Mouse (Mus musculus): ENCODE measurements around the gene Pdia5. TPM values are rescaled to one million over a fixed set of nuclear protein-coding genes. Genes with fewer than 3 reads are reported as not detected.

Pdia5 gene
- polyA plus RNA-seq (2021; fragmentation: Nextera tagmentation), result 0.53 and 0.58 TPM in 2 replicates
- long read RNA-seq, experiment 1, partial matches to known transcripts, result 1 of 2 reads
- long read RNA-seq, experiment 1, other reads (novel, unspliced or antisense), result 0 of 2 reads
- long read RNA-seq, experiment 2, transcript Pdia5-201 (17 exons, 1,809 nt), result major isoform, 5 of 12 reads
- long read RNA-seq, experiment 2, partial matches to known transcripts, result 1 of 12 reads
- long read RNA-seq, experiment 2, other reads (novel, unspliced or antisense), result 6 of 12 reads

GRCm38 (mm10) chr16:35490231-35491070 is at the start of gene Pdia5:
Gene Pdia5 (minus strand): TSS chr16:35490873.

GRCm38 (mm10) chr16:35363150-35364062 is 127.3 kb downstream of the Pdia5 start, which contains the start of gene Sec22a:
Gene Sec22a (minus strand): TSS chr16:35363918.

Small RNA genes within 50 kb of the gene (microRNA-seq; reads per million reads assigned to microRNA genes)
- not detected for gene Gm25548

Other genes starting within 250 kb of the Pdia5 start
- 18.6 and 18.7 TPM in 2 replicates for gene Sec22a, start 127.0 kb downstream of the Pdia5 start, polyA plus RNA-seq (2021; fragmentation: Nextera tagmentation)
- gene Sema5b, start 50.3 kb upstream of the Pdia5 start, polyA plus RNA-seq (2021; fragmentation: Nextera tagmentation), result 2.6 and 3.2 TPM in 2 replicates

Data from layer of hippocampus, adult 6 months (tissue).